Mouse (Mus musculus) adrenal gland, postnatal 14 days (tissue): ENCODE results near the gene Htra3. TPM values are rescaled to one million over a fixed set of nuclear protein-coding genes. Genes with fewer than 3 reads are reported as not detected.

ENCODE experiments used
- DNase-seq: peaks from one replicate; pipeline ENCODE4 v3.0.0; 2021; ENCODE audit warnings: mixed read lengths
- total RNA-seq: library from RNA; stranded (reverse); gene quantifications from 2 replicates; pipeline ENCODE4 v1.2.3, GENCODE M21; 2021

Gene Htra3
- total RNA-seq, 1 experiment from 2014 or later, result 49.7 TPM

GRCm38 (mm10) chr5:35611170-35611569 is 68.4 kb downstream of the Htra3 start:
- no peak for DNase-seq

GRCm38 (mm10) chr5:35610381-35610780 is 69.2 kb downstream of the Htra3 start:
- DNase-seq, result no peak

- no peak for DNase-seq
Observed at GRCm38 (mm10) chr5:35609971-35610370, 69.6 kb downstream of the Htra3 start.

- DNase-seq, result peak; percentile 62
Observed at GRCm38 (mm10) chr5:35609381-35609780, 70.2 kb downstream of the Htra3 start.

- DNase-seq, result no peak
Observed at GRCm38 (mm10) chr5:35608559-35608958, 71.0 kb downstream of the Htra3 start.

- no peak for DNase-seq
Observed at GRCm38 (mm10) chr5:35607784-35608183, 71.8 kb downstream of the Htra3 start.

GRCm38 (mm10) chr5:35606800-35607199 is 72.8 kb downstream of the Htra3 start:
- no peak for DNase-seq

GRCm38 (mm10) chr5:35605355-35605754 is 74.2 kb downstream of the Htra3 start:
- DNase-seq, result no peak

Other genes starting within 250 kb of the Htra3 start
- 4.6 and 5.3 TPM in 2 replicates for gene Cpz, start 154.1 kb downstream of the Htra3 start, total RNA-seq
- gene Trmt44, start 104.7 kb downstream of the Htra3 start, total RNA-seq, result 6.5 and 7.0 TPM in 2 replicates
- 43.9 and 53.2 TPM in 2 replicates for gene Acox3, start 96.7 kb downstream of the Htra3 start, total RNA-seq
- gene Sh3tc1, start 60.2 kb upstream of the Htra3 start, total RNA-seq, result 14.9 and 15.0 TPM in 2 replicates
- gene Ablim2, start 78.1 kb upstream of the Htra3 start, total RNA-seq, result 3.0 and 4.0 TPM in 2 replicates
- gene Afap1, start 213.5 kb upstream of the Htra3 start, total RNA-seq, result 20.8 and 24.9 TPM in 2 replicates